Mouse (Mus musculus) liver, postnatal 0 days (tissue): ENCODE measurements around the gene Gm3415.

ENCODE experiments used
- CTCF ChIP-seq: sonication (generic); IDR thresholded peaks from 2 replicates; pipeline ENCODE4 v1.5.1; 2016; ENCODE audit warnings: antibody characterized with exemption, low read depth
- EP300 ChIP-seq: IDR thresholded peaks from 2 replicates; pipeline ENCODE4 v1.6.1; 2016; ENCODE audit warnings: antibody characterized with exemption, low read depth, mild to moderate bottlenecking

DNA sequence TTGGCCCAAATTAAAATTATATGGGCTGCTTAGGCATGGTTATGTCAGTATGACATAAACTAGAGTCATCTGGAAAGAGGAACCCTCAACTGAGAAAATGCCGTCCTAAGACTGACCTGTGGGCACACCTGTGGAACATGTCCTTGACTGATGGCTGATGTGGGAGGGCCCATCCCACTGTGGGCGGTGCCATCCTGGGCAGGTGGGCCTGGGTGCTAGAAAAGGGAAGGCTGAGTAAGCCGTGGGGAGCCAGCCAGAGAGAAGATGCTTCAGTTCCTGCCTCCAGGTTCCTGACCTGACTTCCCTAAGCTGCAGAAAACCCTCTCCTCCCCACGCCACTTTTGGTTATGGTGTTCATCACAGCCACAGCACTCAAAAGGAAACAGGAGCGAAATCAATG, 50.3 kb downstream of the Gm3415 start:
- TF ChIP-seq EP300 (no peak), CTCF (no peak)
